Mouse (Mus musculus) hindbrain, embryonic 14.5 days (tissue): ENCODE data around the gene Dnase1. TPM values are rescaled to one million over a fixed set of nuclear protein-coding genes. Genes with fewer than 3 reads are reported as not detected.
"Not testable (repeated sequence)": the region's sequence is repeated elsewhere in the genome, so short reads cannot be mapped to it uniquely, and the experiment has no call there.

Experiments used
- ATAC-seq: fragments of 200-750 bp; cut with Nextera tagmentation; 2 replicates; pipeline ENCODE4 v1.8.0; 2017; ENCODE audit warnings: moderate number of reproducible peaks, mild to moderate bottlenecking, moderate TSS enrichment, moderate library complexity; ENCODE audit not compliant: low FRiP score
- DNase-seq: peaks from one replicate; pipeline ENCODE4 v3.0.0-alpha.2; 2015; ENCODE audit warnings: low spot score
- H3K27ac ChIP-seq: fragments of 300-500 bp; sonication (generic); 2 replicates; pipeline ENCODE4 v1.5.1; 2014; ENCODE audit warnings: mild to moderate bottlenecking, moderate library complexity
- H3K27me3 ChIP-seq: fragments of 300-500 bp; sonication (generic); 2 replicates; pipeline ENCODE4 v1.6.1; 2014; ENCODE audit warnings: mild to moderate bottlenecking, low read length, mixed read lengths; ENCODE audit not compliant: control insufficient read depth, insufficient read depth
- H3K36me3 ChIP-seq: fragments of 300-500 bp; sonication (generic); replicated peaks from 2 replicates; pipeline ENCODE4 v1.6.1; 2014; ENCODE audit not compliant: control insufficient read depth, insufficient read depth
- H3K4me1 ChIP-seq: fragments of 300-500 bp; sonication (generic); replicated peaks from 2 replicates; pipeline ENCODE4 v1.6.1; 2014; ENCODE audit warnings: antibody characterized with exemption, low read length, mixed read lengths; ENCODE audit not compliant: control insufficient read depth, insufficient read depth
- H3K4me2 ChIP-seq: fragments of 300-500 bp; sonication (generic); replicated peaks from 2 replicates; pipeline ENCODE4 v1.6.1; 2014; ENCODE audit warnings: mild to moderate bottlenecking, moderate library complexity
- H3K4me3 ChIP-seq: fragments of 300-500 bp; sonication (generic); replicated peaks from 2 replicates; pipeline ENCODE4 v1.5.1; 2014; ENCODE audit warnings: mild to moderate bottlenecking, low read length
- H3K9ac ChIP-seq: fragments of 300-500 bp; sonication (generic); 2 replicates; pipeline ENCODE4 v1.6.1; 2014
- H3K9me3 ChIP-seq: fragments of 300-500 bp; sonication (generic); 2 replicates; pipeline ENCODE4 v1.6.1; 2016; ENCODE audit warnings: low read length; ENCODE audit not compliant: control insufficient read depth
- WGBS: fragments of 180-500 bp; shearing (Covaris S2); extraction: QIAGEN DNeasy Blood & Tissue Kit; methylation state at CpG from one replicate; pipeline ENCODE4 v1.1.7; 2014; 5-methylcytosine and 5-hydroxymethylcytosine counted together
- polyA plus RNA-seq: library from polyadenylated mRNA; unstranded; fragments of >200 nt; fragmentation: Nextera tagmentation; extraction: Ambion mirVana; gene quantifications from 2 replicates; pipeline ENCODE4 v1.2.1, GENCODE M21; 2014

Dnase1 gene
- 6.3 and 6.8 TPM in 2 replicates for polyA plus RNA-seq

- ATAC-seq (no peak), DNase-seq (no peak)
- Histone ChIP-seq H3K4me3 (no peak within 1 kb of the TSS), H3K9me3 (no peaks in the 10 kb centered on the region), H3K4me2 (no peak within 1 kb of the TSS), H3K9ac (no peak within 1 kb of the TSS), H3K27me3 (no peaks in the 10 kb centered on the region), H3K4me1 (no peaks in the 10 kb centered on the region), H3K27ac (no peak within 1 kb of the TSS), H3K36me3 (peaks cover 56% of the 10 kb centered on the region)
- WGBS = 94% methylated on average over 5 of the region's 5 CpGs
These were observed at the start of gene Dnase1 for GRCm38 (mm10) chr16:4036807-4037206. Gene Dnase1 (plus strand): TSS chr16:4036942.

- ATAC-seq (no peak), DNase-seq (no peak)
- no peaks in the 10 kb centered on the region for H3K9me3 ChIP-seq
- H3K27ac ChIP-seq = no peak overlapping the region
- no peaks in the 10 kb centered on the region for H3K27me3 ChIP-seq
- no peak overlapping the region for H3K9ac ChIP-seq
- H3K4me2 ChIP-seq = no peak overlapping the region
- peaks cover 99% of the 10 kb centered on the region for H3K36me3 ChIP-seq
- 94% methylated on average over 4 of the region's 4 CpGs for WGBS
- no peak overlapping the region for H3K4me3 ChIP-seq
- no peaks in the 10 kb centered on the region for H3K4me1 ChIP-seq
These were observed 48.3 kb upstream of the Dnase1 start for GRCm38 (mm10) chr16:3988410-3988809.

- Histone ChIP-seq H3K4me3 (peak within 1 kb of the TSS; percentile 80), H3K36me3 (peaks cover 26% of the 10 kb centered on the region), H3K27ac (peak within 1 kb of the TSS; percentile 91), H3K4me2 (peak within 1 kb of the TSS; percentile 73), H3K9me3 (no peaks in the 10 kb centered on the region), H3K27me3 (no peaks in the 10 kb centered on the region), H3K4me1 (peaks cover 15% of the 10 kb centered on the region), H3K9ac (peak within 1 kb of the TSS; percentile 83)
- peak; percentile 96 for ATAC-seq
- peak; percentile 99 for DNase-seq
- WGBS = 2% methylated on average over 58 of the region's 58 CpGs
These were observed 33.0 kb upstream of the Dnase1 start, which contains the start of gene Slx4 for GRCm38 (mm10) chr16:4003489-4004398. Gene Slx4 (minus strand): TSS chr16:4003770.

GRCm38 (mm10) chr16:4012882-4013570 lies 23.7 kb upstream of the Dnase1 start:
- Histone ChIP-seq H3K4me1 (no peaks in the 10 kb centered on the region), H3K27me3 (no peaks in the 10 kb centered on the region), H3K4me2 (no peak overlapping the region), H3K9me3 (no peaks in the 10 kb centered on the region), H3K36me3 (no peaks in the 10 kb centered on the region), H3K4me3 (no peak overlapping the region), H3K9ac (no peak overlapping the region), H3K27ac (no peak overlapping the region)
- DNase-seq (no peak), ATAC-seq (no peak)
- 76% methylated on average over 4 of the region's 4 CpGs for WGBS

- 84% methylated on average over 5 of the region's 5 CpGs for WGBS
- ATAC-seq = no peak
- H3K36me3 ChIP-seq = no peaks in the 10 kb centered on the region
- H3K27ac ChIP-seq = no peak overlapping the region
- no peak overlapping the region for H3K9ac ChIP-seq
- DNase-seq = no peak
- H3K27me3 ChIP-seq = no peaks in the 10 kb centered on the region
- no peaks in the 10 kb centered on the region for H3K4me1 ChIP-seq
- H3K4me3 ChIP-seq = no peak overlapping the region
- no peaks in the 10 kb centered on the region for H3K9me3 ChIP-seq
- no peak overlapping the region for H3K4me2 ChIP-seq
These were observed 22.6 kb upstream of the Dnase1 start for GRCm38 (mm10) chr16:4014040-4014668.

- H3K4me1 ChIP-seq, H3K36me3 ChIP-seq, H3K9ac ChIP-seq, H3K27ac ChIP-seq, H3K4me2 ChIP-seq, DNase-seq, ATAC-seq, H3K27me3 ChIP-seq, H3K4me3 ChIP-seq, H3K9me3 ChIP-seq: not testable (repeated sequence)
- 83% methylated on average over 17 of the region's 17 CpGs for WGBS
These were observed 20.0 kb upstream of the Dnase1 start for GRCm38 (mm10) chr16:4016786-4017185.

- not testable (repeated sequence) for H3K4me3 ChIP-seq, H3K9ac ChIP-seq, H3K27ac ChIP-seq, H3K4me2 ChIP-seq, H3K4me1 ChIP-seq, DNase-seq, H3K9me3 ChIP-seq, ATAC-seq, H3K27me3 ChIP-seq, H3K36me3 ChIP-seq
- 85% methylated on average over 6 of the region's 6 CpGs for WGBS
These were observed 19.3 kb upstream of the Dnase1 start for GRCm38 (mm10) chr16:4017466-4017865.

- H3K9ac ChIP-seq = no peak overlapping the region
These were observed 15.5 kb upstream of the Dnase1 start for GRCm38 (mm10) chr16:4021241-4021640.

GRCm38 (mm10) chr16:4022719-4023118 lies 14.0 kb upstream of the Dnase1 start:
- DNase-seq (no peak), ATAC-seq (no peak)
- no peaks in the 10 kb centered on the region for H3K9me3 ChIP-seq
- H3K4me2 ChIP-seq = no peak overlapping the region
- no peak overlapping the region for H3K9ac ChIP-seq
- 78% methylated on average over 4 of the region's 4 CpGs for WGBS
- no peak overlapping the region for H3K27ac ChIP-seq
- H3K4me1 ChIP-seq = no peaks in the 10 kb centered on the region
- no peak overlapping the region for H3K4me3 ChIP-seq
- H3K27me3 ChIP-seq = no peaks in the 10 kb centered on the region
- no peaks in the 10 kb centered on the region for H3K36me3 ChIP-seq

More at GRCm38 (mm10) chr16:4021241-4021640, 15.5 kb upstream of the Dnase1 start:
- no peak for DNase-seq
- H3K4me3 ChIP-seq = no peak overlapping the region
- H3K4me2 ChIP-seq = no peak overlapping the region
- H3K27ac ChIP-seq = no peak overlapping the region
- 84% methylated on average over 1 of the region's 1 CpGs for WGBS
- H3K27me3 ChIP-seq = no peaks in the 10 kb centered on the region
- no peaks in the 10 kb centered on the region for H3K9me3 ChIP-seq
- no peaks in the 10 kb centered on the region for H3K4me1 ChIP-seq
- H3K36me3 ChIP-seq = no peaks in the 10 kb centered on the region
- ATAC-seq = no peak
